Mouse (Mus musculus): ENCODE results near the gene Rasgef1b.

Rasgef1b gene

DNA sequence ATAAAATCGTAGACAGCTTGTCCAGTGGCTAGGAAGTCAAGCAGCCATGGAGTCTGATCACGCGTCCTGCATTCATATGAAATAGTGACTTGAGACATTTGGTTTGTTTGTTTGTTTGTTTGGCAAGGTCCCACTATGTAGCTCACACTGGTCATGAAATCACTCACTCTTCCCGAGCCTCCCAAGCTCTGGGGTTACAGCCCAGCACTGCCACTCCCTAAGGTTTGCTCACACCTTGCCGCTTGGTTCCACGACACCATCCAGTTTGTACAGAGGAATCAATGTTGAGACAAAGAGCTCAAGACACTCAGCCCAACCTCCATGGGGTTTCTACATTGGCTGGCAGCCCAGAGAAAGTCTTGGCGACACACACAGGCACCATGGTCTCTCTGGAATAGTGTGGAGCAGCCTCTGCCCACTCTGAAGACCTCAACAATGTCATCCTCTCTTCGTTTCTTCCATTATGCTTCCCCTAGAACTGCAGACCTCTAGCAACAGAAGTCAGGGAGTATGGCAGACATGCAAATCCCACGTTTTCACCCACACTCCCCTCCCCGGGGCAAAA is 436.5 kb downstream of the Rasgef1b start:
- DNase-seq (ENCODE audit: low spot score in 2 of 2), result no peak

DNA sequence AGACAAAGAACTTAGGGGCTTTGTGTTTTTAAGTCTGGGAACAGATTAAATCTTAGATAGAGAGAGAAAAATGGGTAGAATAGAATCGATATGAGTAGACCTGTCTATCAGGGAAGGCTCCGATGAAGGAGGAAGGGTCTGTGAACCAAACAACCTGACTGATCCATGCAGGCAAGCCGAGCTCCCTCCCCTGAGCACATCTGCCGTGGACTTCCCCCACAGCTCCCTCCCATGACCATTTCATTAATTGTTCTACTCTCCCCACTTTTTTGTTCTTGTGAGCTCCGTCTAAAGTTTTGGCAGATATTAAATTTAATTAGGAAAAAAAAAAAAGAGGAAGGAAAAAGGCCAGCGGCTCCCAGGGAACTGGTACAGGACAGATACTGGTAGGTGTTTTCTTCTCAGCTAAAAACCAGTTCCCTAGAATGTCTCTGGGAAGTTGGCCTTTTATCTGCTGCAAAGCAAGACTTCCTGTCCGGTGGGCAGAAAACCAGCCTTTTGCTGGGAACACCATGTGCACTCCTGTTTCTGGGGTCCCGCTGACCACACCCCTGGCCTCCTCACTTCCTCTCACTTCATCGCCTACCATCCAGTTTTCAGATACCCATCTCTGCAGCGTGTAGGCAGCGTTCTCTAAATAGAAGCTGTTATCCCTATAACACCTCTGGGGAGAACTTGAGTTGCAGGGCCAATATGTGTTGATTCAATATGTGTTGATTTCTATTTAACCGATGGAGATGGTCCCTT is 437.6 kb downstream of the Rasgef1b start:
- no peak for DNase-seq (ENCODE audit: low spot score in 2 of 2)

- DNase-seq (ENCODE audit: low spot score in 2 of 2), result no peak
These were observed 440.6 kb downstream of the Rasgef1b start for GRCm38 (mm10) chr5:99288262-99288661.

- DNase-seq (ENCODE audit: low spot score in 2 of 2), result no peak
These were observed 441.1 kb downstream of the Rasgef1b start for GRCm38 (mm10) chr5:99287647-99288185.

GRCm38 (mm10) chr5:99286575-99286974 is 442.3 kb downstream of the Rasgef1b start:
- DNase-seq (ENCODE audit: low spot score in 2 of 2), result no peak

DNA sequence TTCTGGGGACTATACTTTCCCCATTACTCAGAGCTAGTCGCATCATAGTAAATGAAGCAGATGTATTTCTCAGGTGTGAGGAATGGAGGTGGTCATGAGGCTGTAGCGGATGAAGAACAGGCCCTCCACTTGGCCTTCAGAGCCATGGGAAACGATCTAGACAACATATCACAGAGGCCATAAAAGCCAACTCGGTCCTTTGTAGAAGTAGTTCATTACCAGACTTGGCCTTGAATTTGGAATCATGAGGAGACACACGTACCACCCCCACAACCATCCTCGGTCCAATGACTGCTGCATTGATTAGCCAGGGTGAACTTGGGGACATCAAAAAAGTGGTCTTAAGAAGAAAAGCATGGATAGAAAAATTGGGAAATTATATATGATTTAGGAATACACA is 442.8 kb downstream of the Rasgef1b start:
- DNase-seq (ENCODE audit: low spot score in 2 of 2), result no peak

- no peak for DNase-seq (ENCODE audit: low spot score in 2 of 2)
These were observed 444.5 kb downstream of the Rasgef1b start for GRCm38 (mm10) chr5:99284369-99284768.

DNA sequence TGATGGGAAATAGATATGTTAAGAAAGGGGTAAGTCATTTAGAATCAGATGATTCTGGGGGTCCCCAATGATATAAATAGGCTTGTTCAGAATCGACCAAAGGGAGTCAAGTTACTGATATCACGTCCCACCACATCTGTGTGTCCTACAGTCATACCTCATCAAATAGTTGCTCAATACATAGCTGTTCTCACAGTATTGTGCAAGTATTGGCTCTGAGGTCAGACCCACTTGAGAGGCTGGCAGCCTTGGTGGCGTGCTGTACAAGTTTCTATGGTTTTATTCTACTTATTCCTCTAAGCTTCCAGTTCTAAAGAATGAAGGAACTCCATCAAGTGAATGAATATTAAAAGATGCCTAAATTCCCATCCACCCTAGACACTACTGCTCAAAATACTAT is 445.2 kb downstream of the Rasgef1b start:
- DNase-seq (ENCODE audit: low spot score in 2 of 2), result no peak

GRCm38 (mm10) chr5:99280536-99280935 is 448.3 kb downstream of the Rasgef1b start:
- DNase-seq (ENCODE audit: low spot score in 2 of 2), result no peak

DNA sequence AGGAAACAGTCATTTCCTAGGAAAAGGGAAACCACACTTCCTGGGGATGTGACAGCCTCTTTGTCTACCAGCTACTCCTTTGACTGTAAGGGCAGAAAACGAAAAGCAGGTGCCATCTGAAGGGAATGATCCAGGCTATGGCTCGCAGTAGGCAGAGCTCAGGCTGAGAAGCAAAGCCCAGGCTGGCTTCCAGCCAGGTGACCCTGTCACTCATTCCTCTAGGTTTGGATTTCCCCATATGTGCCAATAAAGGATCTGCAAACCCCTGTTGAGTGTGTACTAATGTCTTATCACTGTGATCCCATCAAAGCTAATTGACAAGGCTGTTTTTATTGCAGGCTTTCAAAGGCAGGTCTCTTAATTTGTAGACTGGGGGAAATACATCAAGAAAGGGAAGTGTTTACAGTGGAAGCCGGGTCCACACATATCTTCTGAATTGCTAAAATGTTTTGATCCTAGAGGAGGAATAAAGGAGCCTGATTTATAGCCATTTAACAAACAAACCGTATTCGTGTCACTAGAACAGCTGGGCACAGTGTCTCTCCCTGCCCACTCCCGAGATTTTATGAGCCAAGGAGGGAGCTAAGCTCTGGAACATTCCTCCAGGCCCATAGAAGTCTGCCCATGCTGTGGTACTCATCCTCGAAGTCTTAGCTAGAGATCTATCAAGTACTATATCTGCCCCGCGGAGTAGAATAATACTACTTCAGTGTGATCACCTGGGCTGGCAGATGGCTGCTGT is 449.7 kb downstream of the Rasgef1b start:
- no peak for DNase-seq (ENCODE audit: low spot score in 2 of 2)

DNA sequence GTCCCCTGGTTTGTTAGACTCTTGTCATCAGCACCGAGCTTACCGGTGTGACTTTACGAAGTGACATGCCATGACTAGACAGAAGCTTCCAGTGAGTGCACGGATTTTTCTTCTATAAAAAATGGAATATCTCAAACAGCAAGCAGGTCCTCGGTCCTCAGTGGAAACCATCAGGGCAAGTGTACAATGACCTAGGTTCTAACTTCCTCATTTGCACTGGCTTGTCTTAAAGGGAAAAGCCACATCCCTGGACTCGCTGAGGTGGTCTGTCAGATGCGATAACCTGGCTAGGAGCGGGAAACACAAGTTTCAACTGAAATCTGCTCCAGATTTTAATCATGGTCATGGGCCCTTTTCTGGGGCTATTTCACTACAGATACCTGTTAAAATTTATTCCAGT is 450.5 kb downstream of the Rasgef1b start:
- no peak for DNase-seq (ENCODE audit: low spot score in 2 of 2)

DNA sequence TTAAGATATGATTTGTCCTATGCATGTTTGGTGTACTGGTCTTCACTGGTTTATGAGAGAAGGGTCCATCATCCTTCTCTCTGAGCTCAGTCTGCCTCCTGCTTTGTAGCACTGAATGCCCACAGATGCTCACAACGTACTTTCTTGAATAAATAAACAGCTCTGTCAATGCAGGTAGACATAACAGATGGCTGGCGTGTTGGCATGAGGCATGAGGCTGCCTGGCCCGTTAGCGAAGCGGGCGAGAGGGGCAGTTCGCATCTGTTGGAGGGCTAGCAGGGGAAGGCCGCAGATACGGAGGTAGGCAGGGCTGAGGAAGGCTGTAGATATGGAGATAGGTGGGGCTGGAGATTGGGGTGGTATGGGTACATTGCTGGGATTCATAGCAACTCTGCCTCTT is 451.3 kb downstream of the Rasgef1b start:
- no peak for DNase-seq (ENCODE audit: low spot score in 2 of 2)

GRCm38 (mm10) chr5:99274119-99274563 is 454.7 kb downstream of the Rasgef1b start:
- no peak for DNase-seq (ENCODE audit: low spot score in 2 of 2)

- no peak for DNase-seq (ENCODE audit: low spot score in 2 of 2)
These were observed 457.3 kb downstream of the Rasgef1b start for GRCm38 (mm10) chr5:99271531-99271930.

DNA sequence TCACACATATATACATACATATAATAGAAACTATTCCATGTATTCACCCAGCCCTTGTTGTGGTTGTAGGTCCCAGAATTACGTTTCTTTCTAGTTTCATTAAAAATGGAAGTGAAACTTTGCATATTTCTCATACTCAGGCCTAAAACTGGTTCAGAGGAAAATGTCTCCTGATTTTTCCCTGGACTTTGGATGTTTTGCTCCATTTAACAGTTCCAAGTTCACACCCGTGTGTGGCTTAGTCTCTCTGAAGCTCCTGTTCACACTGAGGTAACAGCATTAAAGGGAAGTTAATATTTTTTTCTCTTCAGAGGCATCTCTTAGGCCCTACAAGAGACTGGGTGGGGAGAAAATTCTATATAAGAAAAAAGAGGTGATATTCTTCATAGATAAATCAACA is 459.7 kb downstream of the Rasgef1b start:
- no peak for DNase-seq (ENCODE audit: low spot score in 2 of 2)

DNA sequence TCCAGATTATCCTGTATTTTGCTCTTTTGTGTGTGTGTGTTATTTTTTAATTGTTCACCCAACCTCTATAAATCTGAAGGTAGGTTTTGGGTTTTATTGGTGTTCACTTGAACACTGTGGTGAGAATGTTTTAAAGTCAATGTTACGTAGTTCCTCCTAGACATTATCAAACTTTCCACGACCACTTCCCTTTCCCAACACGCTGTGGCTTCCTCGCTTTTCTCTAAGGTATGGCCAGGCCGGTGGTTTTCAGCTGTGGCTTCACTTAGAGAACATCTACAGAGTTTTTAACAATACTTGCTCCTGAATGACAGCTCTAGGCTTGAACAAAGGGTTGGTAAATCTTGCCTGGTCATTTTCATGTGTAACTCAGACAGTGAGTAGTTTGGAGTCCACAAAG is 461.5 kb downstream of the Rasgef1b start:
- DNase-seq (ENCODE audit: low spot score in 2 of 2), result no peak

GRCm38 (mm10) chr5:99266301-99266700 is 462.6 kb downstream of the Rasgef1b start:
- DNase-seq (ENCODE audit: low spot score in 2 of 2), result no peak

- no peak for DNase-seq (ENCODE audit: low spot score in 2 of 2)
These were observed 466.5 kb downstream of the Rasgef1b start for GRCm38 (mm10) chr5:99262197-99262920.

GRCm38 (mm10) chr5:99261121-99261724 is 467.6 kb downstream of the Rasgef1b start:
- DNase-seq (ENCODE audit: low spot score in 2 of 2), result no peak

DNA sequence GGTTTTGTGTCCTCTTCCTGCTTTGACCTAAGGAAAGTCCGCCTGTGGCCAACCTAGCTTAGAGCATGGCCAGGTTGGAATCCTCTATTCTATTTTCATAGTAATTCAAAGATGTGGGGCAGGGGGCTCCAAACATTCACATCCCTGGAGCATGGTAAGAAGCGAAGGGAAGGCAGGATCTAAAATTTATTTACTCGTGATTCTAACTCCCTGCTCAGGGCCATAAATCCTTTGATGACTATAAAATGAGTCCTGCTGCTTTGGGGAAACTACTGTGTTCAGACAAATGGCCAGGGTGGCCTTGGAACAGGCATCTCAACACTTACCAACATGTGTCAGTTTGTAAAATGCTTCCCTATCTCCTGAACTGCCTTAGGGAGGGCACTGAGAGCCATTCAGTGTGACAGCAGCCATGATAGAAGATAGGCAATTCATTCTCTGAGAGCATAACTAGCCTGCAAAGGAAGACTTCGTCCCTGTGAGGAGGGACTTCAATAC is 470.8 kb downstream of the Rasgef1b start:
- DNase-seq (ENCODE audit: low spot score in 2 of 2), result no peak
